Mouse (Mus musculus) erythroblast, embryonic 14.5 days (primary cell): ENCODE measurements around the gene Shisal2a.

Experiments used
- GATA1 ChIP-seq: IDR thresholded peaks from 2 replicates; pipeline ENCODE4 v1.6.1; 2012; ENCODE audit warnings: low read length, inconsistent platforms, mixed read lengths
- TAL1 ChIP-seq: IDR thresholded peaks from 3 replicates; pipeline ENCODE4 v1.6.1; 2012; ENCODE audit warnings: low read length, inconsistent platforms, mixed read lengths

DNA sequence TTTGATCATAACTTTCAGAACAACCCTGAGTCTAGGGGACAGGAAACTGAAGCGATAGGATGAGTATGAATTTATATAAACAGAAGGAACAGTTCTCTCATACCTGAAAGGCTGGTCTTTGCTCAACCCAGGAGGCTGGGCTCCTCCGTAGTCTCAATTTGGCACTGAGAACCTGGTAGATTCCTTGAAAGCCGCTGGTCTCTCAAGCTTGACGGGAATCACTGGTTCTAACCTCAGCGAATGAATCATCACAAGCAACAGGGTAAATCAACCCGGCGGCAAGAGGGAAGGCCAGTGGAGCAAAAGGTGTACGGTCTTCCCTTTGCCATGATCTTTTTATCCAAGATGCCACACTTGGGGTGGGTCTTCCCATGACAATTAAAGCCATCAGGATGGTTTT lies 25.7 kb downstream of the Shisal2a start:
- no peak for TF ChIP-seq TAL1
- TF ChIP-seq GATA1 = no peak
